Mouse (Mus musculus): ENCODE results near the gene Pltp. TPM values are rescaled to one million over a fixed set of nuclear protein-coding genes. Genes with fewer than 3 reads are reported as not detected.
A peak's percentile ranks its signal among the peaks of the same experiment; 100 is the strongest.

Gene Pltp
- polyA plus RNA-seq (2014; fragmentation: Nextera tagmentation; extraction: Ambion mirVana) = 10.4 and 10.8 TPM in 2 replicates

- Histone ChIP-seq H3K4me3 (ENCODE audit: low read depth, low read length) (peak within 1 kb of the TSS; percentile 48), H3K27me3 (ENCODE audit: control insufficient read depth, insufficient read depth, low read length) (peaks cover 48% of the 10 kb centered on the region), H3K9me3 (replicated peaks; ENCODE audit: control insufficient read depth, low read length) (no peaks in the 10 kb centered on the region), H3K4me2 (peak within 1 kb of the TSS; percentile 96), H3K27ac (ENCODE audit: low read depth, low read length) (no peak within 1 kb of the TSS), H3K36me3 (ENCODE audit: control insufficient read depth, insufficient read depth, low read length) (no peaks in the 10 kb centered on the region), H3K9ac (ENCODE audit: low read depth, low read length) (peak within 1 kb of the TSS; percentile 23), H3K4me1 (ENCODE audit: control insufficient read depth, insufficient read depth, low read length) (peaks cover 19% of the 10 kb centered on the region)
- under 1% methylated on average over 40 of the region's 47 CpGs for WGBS (ENCODE audit: insufficient replicate concordance)
- ATAC-seq (replicated peaks; ENCODE audit: insufficient number of reproducible peaks, low FRiP score, low TSS enrichment) = peak; percentile 47; the same call in 1 of the 2 replicates
These were observed at the start of gene Pltp for GRCm38 (mm10) chr2:164857101-164857821. Gene Pltp (minus strand): TSS chr2:164857711.

- 94% methylated on average over 4 of the region's 4 CpGs for WGBS (ENCODE audit: insufficient replicate concordance)
- ATAC-seq (replicated peaks; ENCODE audit: insufficient number of reproducible peaks, low FRiP score, low TSS enrichment) = no peak
These were observed 48.6 kb upstream of the Pltp start for GRCm38 (mm10) chr2:164906071-164906470.

GRCm38 (mm10) chr2:164903496-164903895, 46.0 kb upstream of the Pltp start:
- Histone ChIP-seq H3K4me2 (no peak overlapping the region), H3K9me3 (replicated peaks; ENCODE audit: control insufficient read depth, low read length) (peaks cover 6% of the 10 kb centered on the region), H3K9ac (ENCODE audit: low read depth, low read length) (no peak overlapping the region), H3K27ac (ENCODE audit: low read depth, low read length) (no peak overlapping the region), H3K4me1 (ENCODE audit: control insufficient read depth, insufficient read depth, low read length) (no peaks in the 10 kb centered on the region), H3K4me3 (ENCODE audit: low read depth, low read length) (no peak overlapping the region), H3K27me3 (ENCODE audit: control insufficient read depth, insufficient read depth, low read length) (no peaks in the 10 kb centered on the region), H3K36me3 (ENCODE audit: control insufficient read depth, insufficient read depth, low read length) (peaks cover 67% of the 10 kb centered on the region)
- WGBS (ENCODE audit: insufficient replicate concordance) = 94% methylated on average over 1 of the region's 1 CpGs
- no peak for ATAC-seq (replicated peaks; ENCODE audit: insufficient number of reproducible peaks, low FRiP score, low TSS enrichment)

More at GRCm38 (mm10) chr2:164906071-164906470, 48.6 kb upstream of the Pltp start:
- Histone ChIP-seq H3K9me3 (replicated peaks; ENCODE audit: control insufficient read depth, low read length) (peaks cover 6% of the 10 kb centered on the region), H3K9ac (ENCODE audit: low read depth, low read length) (no peak overlapping the region), H3K4me3 (ENCODE audit: low read depth, low read length) (no peak overlapping the region), H3K4me2 (no peak overlapping the region), H3K27me3 (ENCODE audit: control insufficient read depth, insufficient read depth, low read length) (no peaks in the 10 kb centered on the region), H3K27ac (ENCODE audit: low read depth, low read length) (no peak overlapping the region), H3K4me1 (ENCODE audit: control insufficient read depth, insufficient read depth, low read length) (peaks cover 10% of the 10 kb centered on the region), H3K36me3 (ENCODE audit: control insufficient read depth, insufficient read depth, low read length) (peaks cover 64% of the 10 kb centered on the region)

- no peaks in the 10 kb centered on the region for H3K4me1 ChIP-seq (ENCODE audit: control insufficient read depth, insufficient read depth, low read length)
- 91% methylated on average over 13 of the region's 13 CpGs for WGBS (ENCODE audit: insufficient replicate concordance)
These were observed 43.9 kb upstream of the Pltp start for GRCm38 (mm10) chr2:164901380-164901779.

GRCm38 (mm10) chr2:164899723-164900459, 42.4 kb upstream of the Pltp start:
- Histone ChIP-seq H3K4me2 (no peak overlapping the region), H3K4me3 (ENCODE audit: low read depth, low read length) (no peak overlapping the region), H3K9ac (ENCODE audit: low read depth, low read length) (0 out of 2 replicates have a peak overlapping the region, but pooled peaks have one; percentile 10), H3K4me1 (ENCODE audit: control insufficient read depth, insufficient read depth, low read length) (no peaks in the 10 kb centered on the region), H3K27ac (ENCODE audit: low read depth, low read length) (no peak overlapping the region), H3K27me3 (ENCODE audit: control insufficient read depth, insufficient read depth, low read length) (no peaks in the 10 kb centered on the region), H3K9me3 (replicated peaks; ENCODE audit: control insufficient read depth, low read length) (no peaks in the 10 kb centered on the region), H3K36me3 (ENCODE audit: control insufficient read depth, insufficient read depth, low read length) (peaks cover 55% of the 10 kb centered on the region)
- no peak for ATAC-seq (replicated peaks; ENCODE audit: insufficient number of reproducible peaks, low FRiP score, low TSS enrichment)
- 90% methylated on average over 16 of the region's 16 CpGs for WGBS (ENCODE audit: insufficient replicate concordance)

More at GRCm38 (mm10) chr2:164901380-164901779, 43.9 kb upstream of the Pltp start:
- ATAC-seq (replicated peaks; ENCODE audit: insufficient number of reproducible peaks, low FRiP score, low TSS enrichment) = no peak; the same call in 1 of the 2 replicates
- peaks cover 6% of the 10 kb centered on the region for H3K9me3 ChIP-seq (replicated peaks; ENCODE audit: control insufficient read depth, low read length)
- H3K36me3 ChIP-seq (ENCODE audit: control insufficient read depth, insufficient read depth, low read length) = peaks cover 55% of the 10 kb centered on the region
- H3K9ac ChIP-seq (ENCODE audit: low read depth, low read length) = no peak overlapping the region
- no peak overlapping the region for H3K4me3 ChIP-seq (ENCODE audit: low read depth, low read length)
- H3K27ac ChIP-seq (ENCODE audit: low read depth, low read length) = no peak overlapping the region
- no peaks in the 10 kb centered on the region for H3K27me3 ChIP-seq (ENCODE audit: control insufficient read depth, insufficient read depth, low read length)
- no peak overlapping the region for H3K4me2 ChIP-seq

- peaks cover 53% of the 10 kb centered on the region for H3K36me3 ChIP-seq (ENCODE audit: control insufficient read depth, insufficient read depth, low read length)
- no peak overlapping the region for H3K27ac ChIP-seq (ENCODE audit: low read depth, low read length)
- no peaks in the 10 kb centered on the region for H3K4me1 ChIP-seq (ENCODE audit: control insufficient read depth, insufficient read depth, low read length)
- 91% methylated on average over 15 of the region's 15 CpGs for WGBS (ENCODE audit: insufficient replicate concordance)
- no peaks in the 10 kb centered on the region for H3K9me3 ChIP-seq (replicated peaks; ENCODE audit: control insufficient read depth, low read length)
- no peak overlapping the region for H3K4me2 ChIP-seq
- no peaks in the 10 kb centered on the region for H3K27me3 ChIP-seq (ENCODE audit: control insufficient read depth, insufficient read depth, low read length)
- no peak overlapping the region for H3K4me3 ChIP-seq (ENCODE audit: low read depth, low read length)
- no peak overlapping the region for H3K9ac ChIP-seq (ENCODE audit: low read depth, low read length)
- no peak for ATAC-seq (replicated peaks; ENCODE audit: insufficient number of reproducible peaks, low FRiP score, low TSS enrichment)
These were observed 41.5 kb upstream of the Pltp start for GRCm38 (mm10) chr2:164899034-164899433.

- peaks cover 58% of the 10 kb centered on the region for H3K36me3 ChIP-seq (ENCODE audit: control insufficient read depth, insufficient read depth, low read length)
- no peak overlapping the region for H3K4me3 ChIP-seq (ENCODE audit: low read depth, low read length)
- H3K27me3 ChIP-seq (ENCODE audit: control insufficient read depth, insufficient read depth, low read length) = no peaks in the 10 kb centered on the region
- H3K27ac ChIP-seq (ENCODE audit: low read depth, low read length) = no peak overlapping the region
- H3K4me2 ChIP-seq = no peak overlapping the region
- ATAC-seq (replicated peaks; ENCODE audit: insufficient number of reproducible peaks, low FRiP score, low TSS enrichment) = no peak
- H3K4me1 ChIP-seq (ENCODE audit: control insufficient read depth, insufficient read depth, low read length) = no peaks in the 10 kb centered on the region
- H3K9me3 ChIP-seq (replicated peaks; ENCODE audit: control insufficient read depth, low read length) = no peaks in the 10 kb centered on the region
- 90% methylated on average over 7 of the region's 7 CpGs for WGBS (ENCODE audit: insufficient replicate concordance)
- no peak overlapping the region for H3K9ac ChIP-seq (ENCODE audit: low read depth, low read length)
These were observed 40.5 kb upstream of the Pltp start for GRCm38 (mm10) chr2:164898008-164898407.

GRCm38 (mm10) chr2:164895885-164896284, 38.4 kb upstream of the Pltp start:
- Histone ChIP-seq H3K9me3 (replicated peaks; ENCODE audit: control insufficient read depth, low read length) (no peaks in the 10 kb centered on the region), H3K27me3 (ENCODE audit: control insufficient read depth, insufficient read depth, low read length) (no peaks in the 10 kb centered on the region), H3K9ac (ENCODE audit: low read depth, low read length) (no peak overlapping the region), H3K27ac (ENCODE audit: low read depth, low read length) (no peak overlapping the region), H3K36me3 (ENCODE audit: control insufficient read depth, insufficient read depth, low read length) (peaks cover 59% of the 10 kb centered on the region), H3K4me1 (ENCODE audit: control insufficient read depth, insufficient read depth, low read length) (no peaks in the 10 kb centered on the region), H3K4me3 (ENCODE audit: low read depth, low read length) (no peak overlapping the region), H3K4me2 (no peak overlapping the region)
- no peak for ATAC-seq (replicated peaks; ENCODE audit: insufficient number of reproducible peaks, low FRiP score, low TSS enrichment)
- 92% methylated on average over 6 of the region's 6 CpGs for WGBS (ENCODE audit: insufficient replicate concordance)
